Mouse (Mus musculus): ENCODE measurements around the gene Zfp37.

- TF ChIP-seq CTCF (IDR thresholded peaks at IDR 0.05; ENCODE audit: low read depth) (peak; percentile 75), EP300 (optimal IDR thresholded peaks at IDR 0.05) (no peak)
Measured at GRCm38 (mm10) chr4:62263133-62263844, 32.4 kb upstream of the Zfp37 start.

All from stomach, postnatal 0 days (tissue).